Mouse (Mus musculus) MEL (cell line): Measurements from ENCODE around the gene Gpm6b. TPM values are rescaled to one million over a fixed set of nuclear protein-coding genes. Genes with fewer than 3 reads are reported as not detected.
A peak's percentile ranks its signal among the peaks of the same experiment; 100 is the strongest.

Source experiments
- DNase-seq: peaks from one replicate; pipeline ENCODE4 v3.0.0; 2011; ENCODE audit warnings: low read depth, low spot score
- H3K27ac ChIP-seq: 2 replicates; pipeline ENCODE4 v1.5.1; 2012; ENCODE audit warnings: low read depth, mild to moderate bottlenecking, control low read depth, low read length, moderate library complexity; ENCODE audit not compliant: control insufficient read depth
- H3K27me3 ChIP-seq, 2 experiments: fragments of 150-350 bp in 1 of 2; sonication (generic) in 1 of 2; 2 replicates each; pipeline ENCODE4 v1.6.1; 2012; ENCODE audit warnings: low read length in 2 of 2, mild to moderate bottlenecking in 2 of 2, improper control_type of control experiment in 1 of 2, moderate library complexity in 1 of 2; ENCODE audit not compliant: insufficient read depth in 2 of 2, control insufficient read depth in 1 of 2
- H3K36me3 ChIP-seq, 2 experiments: 2 replicates each; pipeline ENCODE4 v1.6.1; 2012 to 2014; ENCODE audit warnings: low read length in 2 of 2, improper control_type of control experiment in 1 of 2, inconsistent platforms in 1 of 2, mild to moderate bottlenecking in 1 of 2; ENCODE audit not compliant: insufficient read depth in 2 of 2, control insufficient read depth in 1 of 2
- H3K4me1 ChIP-seq, 2 experiments: fragments of 150-350 bp in 1 of 2; sonication (generic) in 1 of 2; 2 replicates each; pipeline ENCODE4 v1.6.1; 2012; ENCODE audit warnings: low read length in 2 of 2, improper control_type of control experiment in 1 of 2, mild to moderate bottlenecking in 1 of 2; ENCODE audit not compliant: insufficient read depth in 2 of 2, control insufficient read depth in 1 of 2
- H3K4me3 ChIP-seq, 2 experiments: fragments of 150-350 bp in 1 of 2; sonication (generic) in 1 of 2; 2 replicates each; pipeline ENCODE4 v1.5.1; 2012; ENCODE audit warnings: low read depth in 2 of 2, low read length in 2 of 2, mild to moderate bottlenecking in 2 of 2, moderate library complexity in 2 of 2, control low read depth in 1 of 2, improper control_type of control experiment in 1 of 2; ENCODE audit not compliant: control insufficient read depth in 1 of 2, insufficient read depth in 1 of 2
- H3K79me2 ChIP-seq: 2 replicates; pipeline ENCODE4 v1.6.1; 2012; ENCODE audit warnings: mild to moderate bottlenecking, low read length, moderate library complexity; ENCODE audit not compliant: control insufficient read depth, poor library complexity, insufficient read depth
- H3K9ac ChIP-seq: 2 replicates; pipeline ENCODE4 v1.6.1; 2012; ENCODE audit warnings: low read depth, mild to moderate bottlenecking, control low read depth, low read length, moderate library complexity; ENCODE audit not compliant: control insufficient read depth, poor library complexity, severe bottlenecking
- H3K9me3 ChIP-seq: fragments of 150-350 bp; sonication (generic); replicated peaks from 2 replicates; pipeline ENCODE4 v1.6.1; 2012; ENCODE audit warnings: mild to moderate bottlenecking, low read length, improper control_type of control experiment, moderate library complexity; ENCODE audit not compliant: insufficient read depth
- BHLHE40 ChIP-seq: IDR thresholded peaks from 2 replicates; pipeline ENCODE4 v1.6.1; 2012; ENCODE audit warnings: low read depth, mild to moderate bottlenecking, inconsistent platforms, low read length, improper control_type of control experiment, borderline replicate concordance
- CHD2 ChIP-seq: IDR thresholded peaks from 2 replicates; pipeline ENCODE4 v1.6.1; 2011; ENCODE audit warnings: low read length, improper control_type of control experiment
- CTCF ChIP-seq, 3 experiments: IDR thresholded peaks in 2 of 3; conservative IDR thresholded peaks in 1 of 3; 2 replicates each; pipeline ENCODE4 v1.5.1; 2011 to 2012; ENCODE audit warnings: low read length in 3 of 3, low read depth in 2 of 3, mild to moderate bottlenecking in 2 of 3, improper control_type of control experiment in 1 of 3, inconsistent platforms in 1 of 3, mixed read lengths in 1 of 3, moderate library complexity in 1 of 3; ENCODE audit not compliant: control insufficient read depth in 1 of 3, insufficient read depth in 1 of 3, poor library complexity in 1 of 3, severe bottlenecking in 1 of 3
- GABPA ChIP-seq: IDR thresholded peaks from 2 replicates; pipeline ENCODE4 v1.6.1; 2012; ENCODE audit warnings: low read depth, mild to moderate bottlenecking, inconsistent platforms, low read length, improper control_type of control experiment, moderate library complexity
- HCFC1 ChIP-seq: IDR thresholded peaks from 2 replicates; pipeline ENCODE4 v1.6.1; 2012; ENCODE audit warnings: low read depth, mild to moderate bottlenecking, inconsistent platforms, low read length, improper control_type of control experiment, moderate library complexity
- KAT2A ChIP-seq: conservative IDR thresholded peaks from 2 replicates; pipeline ENCODE4 v1.6.1; 2012; ENCODE audit warnings: low read depth, low read length, improper control_type of control experiment, inconsistent platforms
- MAX ChIP-seq: IDR thresholded peaks from 2 replicates; pipeline ENCODE4 v1.6.1; 2011; ENCODE audit warnings: low read length, improper control_type of control experiment
- MXI1 ChIP-seq: IDR thresholded peaks from 2 replicates; pipeline ENCODE4 v1.6.1; 2011; ENCODE audit warnings: mild to moderate bottlenecking, low read depth, low read length, improper control_type of control experiment
- MYB ChIP-seq: IDR thresholded peaks from 2 replicates; pipeline ENCODE4 v1.6.1; 2011; ENCODE audit warnings: mild to moderate bottlenecking, low read depth, low read length, improper control_type of control experiment
- NRF1 ChIP-seq: IDR thresholded peaks from 2 replicates; pipeline ENCODE4 v1.6.1; 2014; ENCODE audit warnings: low read depth, mild to moderate bottlenecking, inconsistent platforms, low read length, improper control_type of control experiment, moderate library complexity; ENCODE audit not compliant: poor library complexity, insufficient read depth, severe bottlenecking
- POLR2AphosphoS2 ChIP-seq: IDR thresholded peaks from 2 replicates; pipeline ENCODE4 v1.6.1; 2011; ENCODE audit warnings: low read length, improper control_type of control experiment
- POLR2AphosphoS5 ChIP-seq: IDR thresholded peaks from 2 replicates; pipeline ENCODE4 v1.6.1; 2012; ENCODE audit warnings: low read depth, borderline replicate concordance, mild to moderate bottlenecking, inconsistent platforms, low read length, moderate library complexity, mixed read lengths
- RCOR1 ChIP-seq: IDR thresholded peaks from 2 replicates; pipeline ENCODE4 v1.6.1; 2012; ENCODE audit warnings: low read depth, mild to moderate bottlenecking, inconsistent platforms, low read length, improper control_type of control experiment
- SMC3 ChIP-seq: IDR thresholded peaks from 2 replicates; pipeline ENCODE4 v1.6.1; 2011; ENCODE audit warnings: low read depth, low read length, improper control_type of control experiment
- TCF12 ChIP-seq: IDR thresholded peaks from 2 replicates; pipeline ENCODE4 v1.6.1; 2014; ENCODE audit warnings: low read depth, mild to moderate bottlenecking, inconsistent platforms, low read length, improper control_type of control experiment, moderate library complexity
- USF1 ChIP-seq: IDR thresholded peaks from 2 replicates; pipeline ENCODE4 v1.6.1; 2014; ENCODE audit warnings: low read depth, mild to moderate bottlenecking, inconsistent platforms, low read length, improper control_type of control experiment, moderate library complexity
- USF2 ChIP-seq, 2 experiments: IDR thresholded peaks; 2 replicates each; pipeline ENCODE4 v1.6.1; 2011 to 2012; ENCODE audit warnings: improper control_type of control experiment in 2 of 2, low read length in 2 of 2, borderline replicate concordance in 1 of 2, inconsistent platforms in 1 of 2, low read depth in 1 of 2, mild to moderate bottlenecking in 1 of 2; ENCODE audit not compliant: insufficient read depth in 1 of 2
- ZKSCAN1 ChIP-seq: IDR thresholded peaks from 2 replicates; pipeline ENCODE4 v1.6.1; 2012; ENCODE audit warnings: low read depth, mild to moderate bottlenecking, inconsistent platforms, low read length, improper control_type of control experiment, moderate library complexity
- ZMIZ1 ChIP-seq: IDR thresholded peaks from 2 replicates; pipeline ENCODE4 v1.6.1; 2012; ENCODE audit warnings: low read depth, mild to moderate bottlenecking, inconsistent platforms, low read length, improper control_type of control experiment, moderate library complexity
- polyA plus RNA-seq, 2 experiments: library from polyadenylated mRNA; stranded (reverse) in 1 of 2; unstranded in 1 of 2; fragments of >175 nt in 1 of 2; fragments of >200 nt in 1 of 2; gene quantifications; 2 replicates each; pipeline versions ENCODE4 v1.2.1 to v1.2.4; 2012; ENCODE audit warnings: low replicate concordance in 2 of 2, low read depth in 1 of 2; ENCODE audit not compliant: insufficient read length in 2 of 2, insufficient read depth in 1 of 2, missing spikeins in 1 of 2
- total RNA-seq: library from RNA; depleted of rRNA; stranded (reverse); fragments of 300-350 nt; gene quantifications from 2 replicates; pipeline ENCODE4 v1.2.3, GENCODE M21; 2012

The Gpm6b gene
- total and polyA plus RNA-seq, 3 experiments = 4.9 to 13.2 TPM; not detected in 1

GRCm38 (mm10) chrX:166384935-166385334 is 146.2 kb downstream of the Gpm6b start:
- no peak overlapping the region for H3K9ac ChIP-seq
- H3K4me1 ChIP-seq = no peaks in the 10 kb centered on the region; a peak in 1 of 4 replicates
- no peaks in the 10 kb centered on the region for H3K79me2 ChIP-seq
- H3K27ac ChIP-seq = no peak overlapping the region
- no peaks in the 10 kb centered on the region for H3K9me3 ChIP-seq
- no peaks in the 10 kb centered on the region for H3K27me3 ChIP-seq
- TF ChIP-seq ZKSCAN1 (no peak), CTCF (IDR thresholded peaks at IDR 0.05 in 2 of 3, conservative IDR thresholded peaks at IDR 0.05 in 1 of 3; ENCODE audit: control insufficient read depth in 1 of 3, insufficient read depth in 1 of 3, low read depth in 2 of 3, low read length in 3 of 3, poor library complexity in 1 of 3, severe bottlenecking in 1 of 3) (no peak), CHD2 (no peak), TCF12 (no peak), POLR2AphosphoS5 (no peak), GABPA (no peak), USF2 (IDR thresholded peaks at IDR 0.05; ENCODE audit: borderline replicate concordance in 1 of 2, insufficient read depth in 1 of 2, low read depth in 1 of 2, low read length in 2 of 2) (no peak), MXI1 (no peak), ZMIZ1 (no peak), KAT2A (no peak), USF1 (no peak), MAX (no peak), BHLHE40 (no peak), NRF1 (no peak), MYB (no peak), HCFC1 (no peak), SMC3 (no peak)
- DNase-seq = no peak
- no peak overlapping the region for H3K4me3 ChIP-seq
- peaks cover 8 to 10% of the 10 kb centered on the region in 2 experiments for H3K36me3 ChIP-seq

- Histone ChIP-seq H3K4me1 (no peaks in the 10 kb centered on the region; a peak in 1 of 4 replicates), H3K9ac (no peak overlapping the region), H3K27ac (no peak overlapping the region), H3K79me2 (no peaks in the 10 kb centered on the region; the same call in 1 of the 2 replicates), H3K27me3 (no peaks in the 10 kb centered on the region), H3K9me3 (no peaks in the 10 kb centered on the region), H3K36me3 (peaks cover 10 to 23% of the 10 kb centered on the region in 2 experiments), H3K4me3 (no peak overlapping the region)
- peak; percentile 43 for DNase-seq
- TF ChIP-seq POLR2AphosphoS2 (no peak), RCOR1 (no peak)
Observed at GRCm38 (mm10) chrX:166386656-166387055, 147.9 kb downstream of the Gpm6b start.
